Mouse (Mus musculus): Measurements from ENCODE around the gene 1700020N01Rik. TPM values are rescaled to one million over a fixed set of nuclear protein-coding genes. Genes with fewer than 3 reads are reported as not detected.

Gene 1700020N01Rik
- total RNA-seq, 2 experiments from 2014 or later = not detected

- DNase-seq (ENCODE audit: low spot score in 2 of 2) = no peak
- intact Hi-C loops (cut with DNase I) = no loop called here
Observed at GRCm38 (mm10) chr10:21652426-21653345, 59.7 kb downstream of the 1700020N01Rik start.

GRCm38 (mm10) chr10:21653469-21653868 is 60.5 kb downstream of the 1700020N01Rik start:
- DNase-seq (ENCODE audit: low spot score in 2 of 2) = no peak
- intact Hi-C loops (cut with DNase I) = no loop called here

GRCm38 (mm10) chr10:21659576-21660246 is 66.8 kb downstream of the 1700020N01Rik start:
- intact Hi-C loops (cut with DNase I) = loop anchor here (5.0 kb wide), 1 partner anchor 57 kb away; no protein-coding TSS in a partner anchor
- peak; percentile 52 for DNase-seq (ENCODE audit: low spot score in 2 of 2)

- intact Hi-C loops (cut with DNase I) = no loop called here
Observed at GRCm38 (mm10) chr10:21668976-21669375, 76.0 kb downstream of the 1700020N01Rik start.

GRCm38 (mm10) chr10:21669750-21670161 is 76.8 kb downstream of the 1700020N01Rik start:
- intact Hi-C loops (cut with DNase I) = no loop called here
- DNase-seq (ENCODE audit: low spot score in 2 of 2) = no peak

More at GRCm38 (mm10) chr10:21668976-21669375, 76.0 kb downstream of the 1700020N01Rik start:
- DNase-seq (ENCODE audit: low spot score in 2 of 2) = no peak

- DNase-seq (ENCODE audit: low spot score in 2 of 2) = no peak
- intact Hi-C loops (cut with DNase I) = no loop called here
Observed at GRCm38 (mm10) chr10:21670168-21670567, 77.2 kb downstream of the 1700020N01Rik start.

Other genes starting within 250 kb of the 1700020N01Rik start
- gene Aldh8a1, start 215.9 kb upstream of the 1700020N01Rik start, total RNA-seq (2021) = under 1 TPM; 0.12 to 0.27 TPM

All from left cerebral cortex, postnatal 36 days (tissue).